Mouse (Mus musculus): ENCODE measurements around the gene Ifitm5. TPM values are rescaled to one million over a fixed set of nuclear protein-coding genes. Genes with fewer than 3 reads are reported as not detected.

Ifitm5 gene
- polyA plus RNA-seq, 1 experiment, result not detected

GRCm38 (mm10) chr7:140914031-140914690 is 35.9 kb downstream of the Ifitm5 start:
- peaks cover 4% of the 10 kb centered on the region for H3K4me1 ChIP-seq (ENCODE audit: control insufficient read depth)
- TF ChIP-seq TAL1 (IDR thresholded peaks at IDR 0.05; ENCODE audit: low read length), result no peak
- TF ChIP-seq GATA1 (IDR thresholded peaks at IDR 0.05; ENCODE audit: low read length), result no peak
- peaks cover 6% of the 10 kb centered on the region for H3K27me3 ChIP-seq (ENCODE audit: control insufficient read depth)
- H3K9me3 ChIP-seq (ENCODE audit: control insufficient read depth, low read length), result no peaks in the 10 kb centered on the region
- no peaks in the 10 kb centered on the region; the same call in 1 of the 2 replicates for H3K36me3 ChIP-seq (ENCODE audit: control insufficient read depth)
- no peak overlapping the region for H3K4me3 ChIP-seq (replicated peaks)

DNA sequence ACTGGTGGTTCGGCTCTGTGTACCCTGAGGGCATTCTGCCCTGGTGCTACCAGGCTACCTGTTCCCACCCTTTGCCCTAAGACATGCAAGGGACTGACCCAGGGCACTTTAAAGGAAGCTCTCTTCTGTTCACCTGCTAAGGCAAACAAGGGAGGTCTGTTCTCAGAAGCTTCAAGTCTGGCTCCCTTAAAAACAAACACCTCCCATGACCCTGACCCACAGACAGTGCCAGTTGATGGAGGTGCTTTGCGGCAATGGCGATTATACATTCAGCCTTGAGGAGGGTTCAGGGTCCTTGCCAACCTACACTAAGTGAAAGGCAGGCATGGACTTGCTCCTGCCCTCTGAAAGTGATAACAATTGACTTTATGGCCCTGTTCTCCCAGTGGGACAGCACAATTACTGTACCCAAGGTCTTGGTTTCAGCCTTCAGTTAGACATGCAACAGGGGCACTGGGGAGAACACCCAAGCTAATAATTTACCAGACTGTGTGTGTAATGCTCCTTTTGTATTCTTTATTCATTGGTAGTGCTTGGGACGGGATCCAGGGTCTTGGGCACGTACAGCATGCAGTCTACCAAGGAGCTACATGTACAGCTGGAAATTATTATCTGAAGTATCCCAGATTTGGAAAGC is 37.1 kb downstream of the Ifitm5 start:
- Histone ChIP-seq H3K4me1 (ENCODE audit: control insufficient read depth) (peaks cover 8% of the 10 kb centered on the region), H3K9me3 (ENCODE audit: control insufficient read depth, low read length) (no peaks in the 10 kb centered on the region), H3K36me3 (ENCODE audit: control insufficient read depth) (no peaks in the 10 kb centered on the region; the same call in 1 of the 2 replicates), H3K4me3 (replicated peaks) (no peak overlapping the region), H3K27me3 (ENCODE audit: control insufficient read depth) (peaks cover 3% of the 10 kb centered on the region)
- no peak for TF ChIP-seq TAL1 (IDR thresholded peaks at IDR 0.05; ENCODE audit: low read length)

DNA sequence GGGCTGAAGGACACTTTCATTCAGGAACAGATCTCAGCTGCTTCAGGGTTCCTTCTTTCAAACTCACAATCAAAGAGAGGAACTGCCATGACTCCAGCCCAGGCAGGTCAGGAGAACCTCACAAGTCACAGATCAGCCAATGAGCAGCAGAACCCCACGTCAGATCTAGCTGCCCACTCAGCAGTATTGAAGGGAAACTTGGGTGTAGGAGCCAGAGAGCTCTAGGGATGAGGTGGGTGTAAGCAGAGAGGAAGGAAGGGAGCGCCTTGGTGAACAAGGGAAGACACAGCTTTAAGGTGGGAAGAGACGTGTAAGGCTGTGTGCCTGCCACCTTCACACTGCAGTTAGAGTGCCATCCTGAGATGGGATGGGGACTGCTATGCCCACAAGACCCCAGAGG is 37.8 kb downstream of the Ifitm5 start:
- Histone ChIP-seq H3K27me3 (ENCODE audit: control insufficient read depth) (peaks cover 3% of the 10 kb centered on the region), H3K4me3 (replicated peaks) (no peak overlapping the region), H3K9me3 (ENCODE audit: control insufficient read depth, low read length) (no peaks in the 10 kb centered on the region), H3K36me3 (ENCODE audit: control insufficient read depth) (no peaks in the 10 kb centered on the region; the same call in 1 of the 2 replicates), H3K4me1 (ENCODE audit: control insufficient read depth) (peaks cover 8% of the 10 kb centered on the region)
- TF ChIP-seq GATA1 (IDR thresholded peaks at IDR 0.05; ENCODE audit: low read length) (no peak), TAL1 (IDR thresholded peaks at IDR 0.05; ENCODE audit: low read length) (no peak)

- Histone ChIP-seq H3K27me3 (ENCODE audit: control insufficient read depth) (peaks cover 3% of the 10 kb centered on the region), H3K9me3 (ENCODE audit: control insufficient read depth, low read length) (no peaks in the 10 kb centered on the region), H3K4me3 (replicated peaks) (no peak overlapping the region), H3K4me1 (ENCODE audit: control insufficient read depth) (peaks cover 8% of the 10 kb centered on the region), H3K36me3 (ENCODE audit: control insufficient read depth) (no peaks in the 10 kb centered on the region)
- TF ChIP-seq GATA1 (IDR thresholded peaks at IDR 0.05; ENCODE audit: low read length) (no peak), TAL1 (IDR thresholded peaks at IDR 0.05; ENCODE audit: low read length) (no peak)
Measured at GRCm38 (mm10) chr7:140908634-140909107, 41.4 kb downstream of the Ifitm5 start.

GRCm38 (mm10) chr7:140908181-140908580 is 41.9 kb downstream of the Ifitm5 start:
- H3K36me3 ChIP-seq (ENCODE audit: control insufficient read depth), result no peaks in the 10 kb centered on the region
- peaks cover 8% of the 10 kb centered on the region for H3K4me1 ChIP-seq (ENCODE audit: control insufficient read depth)
- H3K9me3 ChIP-seq (ENCODE audit: control insufficient read depth, low read length), result no peaks in the 10 kb centered on the region
- no peak for TF ChIP-seq GATA1 (IDR thresholded peaks at IDR 0.05; ENCODE audit: low read length)
- TF ChIP-seq TAL1 (IDR thresholded peaks at IDR 0.05; ENCODE audit: low read length), result no peak
- H3K27me3 ChIP-seq (ENCODE audit: control insufficient read depth), result peaks cover 3% of the 10 kb centered on the region
- no peak overlapping the region for H3K4me3 ChIP-seq (replicated peaks)

GRCm38 (mm10) chr7:140907697-140908096 is 42.4 kb downstream of the Ifitm5 start:
- TF ChIP-seq TAL1 (IDR thresholded peaks at IDR 0.05; ENCODE audit: low read length) (no peak), GATA1 (IDR thresholded peaks at IDR 0.05; ENCODE audit: low read length) (no peak)
- Histone ChIP-seq H3K4me1 (ENCODE audit: control insufficient read depth) (peaks cover 10% of the 10 kb centered on the region), H3K27me3 (ENCODE audit: control insufficient read depth) (peaks cover 3% of the 10 kb centered on the region), H3K36me3 (ENCODE audit: control insufficient read depth) (no peaks in the 10 kb centered on the region), H3K9me3 (ENCODE audit: control insufficient read depth, low read length) (no peaks in the 10 kb centered on the region), H3K4me3 (replicated peaks) (no peak overlapping the region)

DNA sequence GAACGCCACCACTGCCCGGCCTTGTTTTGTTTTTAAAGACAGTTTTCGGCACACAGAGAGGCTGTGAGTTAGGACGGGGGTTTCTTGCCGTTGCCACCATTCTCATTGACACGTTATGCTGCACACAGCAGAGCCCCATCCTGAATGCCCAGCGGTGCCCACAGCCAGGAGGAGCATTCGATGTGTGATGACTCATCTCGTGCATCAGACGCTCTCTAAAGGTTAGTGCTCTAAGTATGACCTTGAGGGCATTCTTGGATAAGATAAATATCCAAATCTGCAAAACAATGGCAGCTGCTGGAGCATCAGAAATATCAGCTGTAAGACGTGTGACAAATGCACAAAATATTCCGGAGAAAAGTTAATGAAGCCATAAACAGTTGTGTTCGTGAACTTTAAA is 43.0 kb downstream of the Ifitm5 start:
- H3K4me1 ChIP-seq (ENCODE audit: control insufficient read depth), result peaks cover 8% of the 10 kb centered on the region
- no peaks in the 10 kb centered on the region for H3K9me3 ChIP-seq (ENCODE audit: control insufficient read depth, low read length)
- peaks cover 3% of the 10 kb centered on the region for H3K27me3 ChIP-seq (ENCODE audit: control insufficient read depth)
- no peak overlapping the region for H3K4me3 ChIP-seq (replicated peaks)
- TF ChIP-seq GATA1 (IDR thresholded peaks at IDR 0.05; ENCODE audit: low read length) (no peak), TAL1 (IDR thresholded peaks at IDR 0.05; ENCODE audit: low read length) (no peak)
- no peaks in the 10 kb centered on the region for H3K36me3 ChIP-seq (ENCODE audit: control insufficient read depth)

DNA sequence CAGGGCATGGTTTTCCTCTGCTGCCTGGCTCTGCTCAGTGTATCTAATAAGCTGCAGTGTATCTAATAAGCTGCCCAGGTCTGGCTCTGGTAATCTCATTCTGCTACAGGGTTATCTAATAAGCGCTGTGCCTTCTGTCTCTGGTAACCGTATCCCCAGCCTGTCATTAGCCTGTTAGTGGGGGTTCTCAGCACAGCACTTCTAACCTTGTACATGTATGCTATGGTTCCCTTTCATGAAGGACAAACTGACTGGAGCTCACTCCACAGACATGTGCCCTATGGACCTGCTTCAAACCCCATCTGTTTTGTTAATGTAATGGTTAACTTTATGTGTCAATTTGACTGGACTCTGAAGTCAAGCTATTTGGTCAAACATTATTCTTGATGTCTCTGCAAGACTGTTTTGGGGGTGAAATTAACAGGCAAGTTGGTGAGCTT is 44.4 kb downstream of the Ifitm5 start:
- no peak for TF ChIP-seq GATA1 (IDR thresholded peaks at IDR 0.05; ENCODE audit: low read length)
- TF ChIP-seq TAL1 (IDR thresholded peaks at IDR 0.05; ENCODE audit: low read length), result no peak
- no peaks in the 10 kb centered on the region for H3K36me3 ChIP-seq (ENCODE audit: control insufficient read depth)
- peaks cover 8% of the 10 kb centered on the region for H3K4me1 ChIP-seq (ENCODE audit: control insufficient read depth)
- no peaks in the 10 kb centered on the region for H3K9me3 ChIP-seq (ENCODE audit: control insufficient read depth, low read length)
- peaks cover 3% of the 10 kb centered on the region for H3K27me3 ChIP-seq (ENCODE audit: control insufficient read depth)
- H3K4me3 ChIP-seq (replicated peaks), result peak overlapping the region; percentile 43

DNA sequence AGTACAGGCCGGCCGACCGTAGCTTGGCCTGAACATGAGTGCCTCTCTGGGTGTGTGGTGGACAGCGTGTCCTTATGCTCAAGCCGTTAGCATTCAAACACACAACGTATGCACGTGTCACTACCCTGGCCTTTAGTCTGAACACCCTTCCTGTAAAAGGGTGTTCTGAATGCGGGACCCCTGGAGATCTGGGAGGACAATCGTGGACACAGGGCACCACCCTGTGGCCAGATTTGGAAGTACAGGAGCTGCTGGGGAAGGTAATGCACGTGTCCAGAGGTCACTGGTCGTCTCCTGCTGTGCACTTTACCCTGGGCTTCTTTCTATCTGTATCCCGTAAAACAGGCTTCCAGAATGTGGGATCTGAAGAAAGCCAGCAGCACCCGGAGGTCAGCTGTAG is 46.9 kb downstream of the Ifitm5 start:
- Histone ChIP-seq H3K27me3 (ENCODE audit: control insufficient read depth) (no peaks in the 10 kb centered on the region), H3K9me3 (ENCODE audit: control insufficient read depth, low read length) (no peaks in the 10 kb centered on the region), H3K36me3 (ENCODE audit: control insufficient read depth) (peaks cover 17% of the 10 kb centered on the region), H3K4me1 (ENCODE audit: control insufficient read depth) (peaks cover 1% of the 10 kb centered on the region; the same call in 1 of the 2 replicates), H3K4me3 (replicated peaks) (no peak overlapping the region)
- no peak for TF ChIP-seq TAL1 (IDR thresholded peaks at IDR 0.05; ENCODE audit: low read length)
- TF ChIP-seq GATA1 (IDR thresholded peaks at IDR 0.05; ENCODE audit: low read length), result no peak
